Mouse (Mus musculus) liver, adult 2 months (tissue): ENCODE data around the gene Cadm1. TPM values are rescaled to one million over a fixed set of nuclear protein-coding genes. Genes with fewer than 3 reads are reported as not detected.

Experiments
- DNase-seq: peaks from one replicate; pipeline ENCODE4 v3.0.0-alpha.2; 2011; ENCODE audit warnings: low read depth, low spot score; ENCODE audit errors: extremely low read depth
- H3K27ac ChIP-seq: fragments of 200-500 bp; replicated peaks from 2 replicates; pipeline ENCODE4 v1.5.1; 2012; ENCODE audit warnings: low read depth, mild to moderate bottlenecking, control low read depth, inconsistent platforms, low read length; ENCODE audit not compliant: insufficient read depth
- H3K27me3 ChIP-seq: fragments of 200-500 bp; 2 replicates; pipeline ENCODE4 v1.6.1; 2012; ENCODE audit warnings: mild to moderate bottlenecking, moderate library complexity, low read length, inconsistent platforms; ENCODE audit not compliant: control insufficient read depth, insufficient read depth
- H3K36me3 ChIP-seq: fragments of 200-500 bp; 2 replicates; pipeline ENCODE4 v1.6.1; 2012; ENCODE audit warnings: low read length, inconsistent platforms; ENCODE audit not compliant: control insufficient read depth, insufficient read depth
- H3K4me1 ChIP-seq: fragments of 200-500 bp; 2 replicates; pipeline ENCODE4 v1.6.1; 2011; ENCODE audit warnings: low read length; ENCODE audit not compliant: control insufficient read depth, insufficient read depth
- H3K4me3 ChIP-seq: fragments of 200-500 bp; 2 replicates; pipeline ENCODE4 v1.5.1; 2011; ENCODE audit warnings: low read depth, mild to moderate bottlenecking, control low read depth, low read length, moderate library complexity; ENCODE audit not compliant: insufficient read depth
- H3K79me2 ChIP-seq: fragments of 200-500 bp; 2 replicates; pipeline ENCODE4 v1.6.1; 2012; ENCODE audit warnings: inconsistent platforms, mild to moderate bottlenecking, low read length, moderate library complexity; ENCODE audit not compliant: control insufficient read depth, insufficient read depth
- H3K9ac ChIP-seq: fragments of 200-500 bp; 2 replicates; pipeline ENCODE4 v1.6.1; 2012; ENCODE audit warnings: low read depth, mild to moderate bottlenecking, control low read depth, inconsistent platforms, low read length
- CTCF ChIP-seq: fragments of 200-500 bp; IDR thresholded peaks from 2 replicates; pipeline ENCODE4 v1.5.1; 2011; ENCODE audit warnings: low read depth, low read length, control low read depth
- POLR2A ChIP-seq: fragments of 200-500 bp; IDR thresholded peaks from 2 replicates; pipeline ENCODE4 v1.6.1; 2011; ENCODE audit warnings: low read length, control low read depth; ENCODE audit not compliant: insufficient read depth; ENCODE audit errors: extremely low read depth
- WGBS: fragments of 180-500 bp; shearing (Covaris S2); methylation state at CpG from one replicate; pipeline ENCODE4 v1.1.7; 2018; 5-methylcytosine and 5-hydroxymethylcytosine counted together
- polyA plus RNA-seq: library from polyadenylated mRNA; depleted of rRNA; stranded (reverse); fragments of >200 nt; gene quantifications from 2 replicates; pipeline ENCODE4 v1.2.3, GENCODE M21; 2012
- total RNA-seq: library from RNA; depleted of rRNA; stranded (reverse); fragments of >200 nt; gene quantifications from 2 replicates; pipeline ENCODE4 v1.2.3, GENCODE M21; 2014

Cadm1 gene
- total and polyA plus RNA-seq, 2 experiments, result 12.5 to 21.4 TPM

- Histone ChIP-seq H3K9ac (no peak overlapping the region), H3K4me3 (no peak overlapping the region), H3K27me3 (no peaks in the 10 kb centered on the region), H3K27ac (no peak overlapping the region), H3K36me3 (no peaks in the 10 kb centered on the region), H3K4me1 (no peaks in the 10 kb centered on the region), H3K79me2 (peaks cover 7% of the 10 kb centered on the region; the same call in 1 of the 2 replicates)
- no peak for DNase-seq
- 86% methylated on average over 11 of the region's 11 CpGs for WGBS
- TF ChIP-seq CTCF (no peak), POLR2A (no peak)
These were observed 80.3 kb downstream of the Cadm1 start for GRCm38 (mm10) chr9:47610316-47610715.

GRCm38 (mm10) chr9:47612894-47613412 is 83.0 kb downstream of the Cadm1 start:
- Histone ChIP-seq H3K4me1 (no peaks in the 10 kb centered on the region), H3K27me3 (no peaks in the 10 kb centered on the region), H3K79me2 (no peaks in the 10 kb centered on the region; the same call in 1 of the 2 replicates), H3K27ac (no peak overlapping the region), H3K4me3 (no peak overlapping the region), H3K36me3 (no peaks in the 10 kb centered on the region), H3K9ac (no peak overlapping the region)
- WGBS, result 34% methylated on average over 13 of the region's 13 CpGs
- DNase-seq, result peak; percentile 40
- no peak for TF ChIP-seq CTCF
- TF ChIP-seq POLR2A, result no peak

- Histone ChIP-seq H3K9ac (no peak overlapping the region), H3K4me1 (no peaks in the 10 kb centered on the region), H3K27ac (no peak overlapping the region), H3K27me3 (no peaks in the 10 kb centered on the region), H3K79me2 (peaks cover 4% of the 10 kb centered on the region; the same call in 1 of the 2 replicates), H3K4me3 (no peak overlapping the region), H3K36me3 (no peaks in the 10 kb centered on the region)
- TF ChIP-seq POLR2A (no peak), CTCF (no peak)
- 89% methylated on average over 6 of the region's 6 CpGs for WGBS
- no peak for DNase-seq
These were observed 85.1 kb downstream of the Cadm1 start for GRCm38 (mm10) chr9:47615049-47615448.

- WGBS, result 78% methylated on average over 4 of the region's 4 CpGs
- Histone ChIP-seq H3K9ac (no peak overlapping the region), H3K4me3 (no peak overlapping the region), H3K4me1 (no peaks in the 10 kb centered on the region), H3K27me3 (no peaks in the 10 kb centered on the region), H3K79me2 (peaks cover 4% of the 10 kb centered on the region; the same call in 1 of the 2 replicates), H3K36me3 (no peaks in the 10 kb centered on the region), H3K27ac (no peak overlapping the region)
- DNase-seq, result no peak
- TF ChIP-seq POLR2A, result no peak
- TF ChIP-seq CTCF, result no peak
These were observed 86.4 kb downstream of the Cadm1 start for GRCm38 (mm10) chr9:47616391-47616790.

- H3K4me3 ChIP-seq, result no peak overlapping the region
- no peaks in the 10 kb centered on the region for H3K27me3 ChIP-seq
- DNase-seq, result no peak
- H3K36me3 ChIP-seq, result no peaks in the 10 kb centered on the region
- peaks cover 4% of the 10 kb centered on the region; the same call in 1 of the 2 replicates for H3K79me2 ChIP-seq
- H3K4me1 ChIP-seq, result peaks cover 2% of the 10 kb centered on the region
- no peak overlapping the region for H3K9ac ChIP-seq
- WGBS, result 91% methylated on average over 8 of the region's 8 CpGs
- no peak overlapping the region for H3K27ac ChIP-seq
- no peak for TF ChIP-seq CTCF
- TF ChIP-seq POLR2A, result no peak
These were observed 89.6 kb downstream of the Cadm1 start for GRCm38 (mm10) chr9:47619501-47620029.
